Mouse (Mus musculus) gastrocnemius, postnatal 14 days (tissue): Measurements from ENCODE around the gene Robo1. TPM values are rescaled to one million over a fixed set of nuclear protein-coding genes. Genes with fewer than 3 reads are reported as not detected.

Source experiments
- DNase-seq: peaks from one replicate; pipeline ENCODE4 v3.0.0; 2021; ENCODE audit warnings: mixed read lengths
- intact Hi-C: fragments of 180-260 bp; cut with DNase I; formaldehyde crosslinking; loops from one replicate; pipeline ENCODE4 v1.15.1; 2025; ENCODE audit warnings: low total_unique reads
- long read RNA-seq, 2 experiments: library from polyadenylated mRNA; stranded (forward); transcript quantifications; one replicate each; pipeline ENCODE4 v2.0.0; 2021
- total RNA-seq, 2 experiments: library from RNA; stranded (reverse); gene quantifications; 2 replicates each; pipeline ENCODE4 v1.2.3; 2021

Robo1 gene
- 1 to 10 TPM; 4.1 to 5.1 TPM for total RNA-seq
- long read RNA-seq, experiment 1: 0 reads
- long read RNA-seq, experiment 2, partial matches to known transcripts: 1 of 2 reads
- long read RNA-seq, experiment 2, other reads (novel, unspliced or antisense): 1 of 2 reads

- intact Hi-C loops: no loop called here
- no peak for DNase-seq
These were observed at the start of gene Robo1 for GRCm38 (mm10) chr16:72307537-72308330. Gene Robo1, plus strand, starts transcription at chr16:72308306.

GRCm38 (mm10) chr16:72267839-72268238, 40.3 kb upstream of the Robo1 start:
- no peak for DNase-seq
- intact Hi-C loops: no loop called here

GRCm38 (mm10) chr16:72276390-72277074, 31.6 kb upstream of the Robo1 start:
- intact Hi-C loops: no loop called here
- DNase-seq: no peak

GRCm38 (mm10) chr16:72308331-72308668, 194 bp downstream of the Robo1 start:
- intact Hi-C loops: no loop called here
- no peak for DNase-seq

- intact Hi-C loops: no loop called here
- DNase-seq: no peak
These were observed 19.2 kb downstream of the Robo1 start for GRCm38 (mm10) chr16:72327321-72327720.

- no peak for DNase-seq
- intact Hi-C loops: no loop called here
These were observed 20.5 kb downstream of the Robo1 start for GRCm38 (mm10) chr16:72328579-72328978.

GRCm38 (mm10) chr16:72337757-72338156, 29.7 kb downstream of the Robo1 start:
- DNase-seq: no peak
- intact Hi-C loops: no loop called here

GRCm38 (mm10) chr16:72350422-72350821, 42.3 kb downstream of the Robo1 start:
- no peak for DNase-seq
- intact Hi-C loops: loop anchor here (10.0 kb wide), 2 partner anchors 254 to 634 kb away; no protein-coding TSS in a partner anchor

- intact Hi-C loops: loop anchor here (10.0 kb wide), 2 partner anchors 248 to 628 kb away; no protein-coding TSS in a partner anchor
- DNase-seq: no peak
These were observed 48.6 kb downstream of the Robo1 start for GRCm38 (mm10) chr16:72356515-72357357.

GRCm38 (mm10) chr16:72376896-72377295, 68.8 kb downstream of the Robo1 start:
- intact Hi-C loops: no loop called here
- DNase-seq: no peak

GRCm38 (mm10) chr16:72381819-72382218, 73.7 kb downstream of the Robo1 start:
- intact Hi-C loops: no loop called here
- no peak for DNase-seq

- intact Hi-C loops: no loop called here
- DNase-seq: no peak
These were observed 75.5 kb downstream of the Robo1 start for GRCm38 (mm10) chr16:72383566-72383965.

- no peak for DNase-seq
- intact Hi-C loops: no loop called here
These were observed 85.4 kb downstream of the Robo1 start for GRCm38 (mm10) chr16:72393512-72393911.

GRCm38 (mm10) chr16:72398811-72399210, 90.7 kb downstream of the Robo1 start:
- intact Hi-C loops: no loop called here
- DNase-seq: no peak

GRCm38 (mm10) chr16:72402381-72402780, 94.3 kb downstream of the Robo1 start:
- intact Hi-C loops: no loop called here
- DNase-seq: no peak

- intact Hi-C loops: no loop called here
- DNase-seq: no peak
These were observed 101.7 kb downstream of the Robo1 start for GRCm38 (mm10) chr16:72409820-72410219.

- DNase-seq: no peak
- intact Hi-C loops: no loop called here
These were observed 103.7 kb downstream of the Robo1 start for GRCm38 (mm10) chr16:72411669-72412270.

GRCm38 (mm10) chr16:72412879-72413278, 104.8 kb downstream of the Robo1 start:
- intact Hi-C loops: no loop called here
- no peak for DNase-seq

- no peak for DNase-seq
- intact Hi-C loops: no loop called here
These were observed 111.4 kb downstream of the Robo1 start for GRCm38 (mm10) chr16:72419328-72420066.
